Comparison of ENCODE assay signal across 8 mouse cellular contexts in genomic region chr4:129556532-129557223, GRCm38 (mm10). TPM values are rescaled to one million over a fixed set of nuclear protein-coding genes. Genes with fewer than 3 reads are reported as not detected.
DNase-seq lines count a peak whose midpoint lies in the region; ATAC-seq and TF ChIP-seq lines count a peak whose summit lies in the region.

No protein-coding gene starts in this region.

- 7% methylated on average over 33 of the region's 33 CpGs for WGBS in forebrain, embryonic 14.5 days
- 7% methylated on average over 29 of the region's 33 CpGs for WGBS in liver, postnatal 0 days (ENCODE audit: insufficient replicate concordance)
- WGBS in neural tube, embryonic 13.5 days, result 9% methylated on average over 32 of the region's 33 CpGs

- H3K27ac ChIP-seq in ES-Bruce4 (ENCODE audit: insufficient read depth, low read length), result peak overlapping the region; percentile 39
- H3K27ac ChIP-seq in forebrain, embryonic 14.5 days (ENCODE audit: low read depth, low read length), result no peak overlapping the region
- peak overlapping the region; percentile 67 for H3K27ac ChIP-seq in liver, postnatal 0 days (ENCODE audit: low read depth)
- peak overlapping the region; percentile 59 for H3K27ac ChIP-seq in neural tube, embryonic 13.5 days (replicated peaks)

- TF ChIP-seq CTCF in ES-Bruce4 (IDR thresholded peaks at IDR 0.05; ENCODE audit: low read depth, low read length), result no peak
- no peak for TF ChIP-seq CTCF in liver, postnatal 0 days (IDR thresholded peaks at IDR 0.05; ENCODE audit: low read depth)

- 0 out of 2 replicates have a peak, but pooled peaks have one; percentile 52 for TF ChIP-seq EP300 in ES-Bruce4 (IDR thresholded peaks at IDR 0.05; ENCODE audit: insufficient read depth, low read depth, low read length)
- TF ChIP-seq EP300 in liver, postnatal 0 days (IDR thresholded peaks at IDR 0.05; ENCODE audit: low read depth), result no peak

- peak overlapping the region; percentile 81 for H3K4me2 ChIP-seq in forebrain, embryonic 14.5 days (ENCODE audit: low read length)
- peak overlapping the region; percentile 95 for H3K4me2 ChIP-seq in liver, postnatal 0 days (ENCODE audit: low read depth, low read length)
- H3K4me2 ChIP-seq in neural tube, embryonic 13.5 days, result peak overlapping the region; percentile 87

- peak overlapping the region; percentile 48 for H3K4me3 ChIP-seq in ES-Bruce4 (ENCODE audit: low read depth, low read length)
- H3K4me3 ChIP-seq in forebrain, embryonic 14.5 days (ENCODE audit: low read depth, low read length), result peak overlapping the region; percentile 46
- H3K4me3 ChIP-seq in liver, postnatal 0 days (ENCODE audit: low read depth, low read length), result peak overlapping the region; percentile 57
- peak overlapping the region; percentile 45 for H3K4me3 ChIP-seq in neural tube, embryonic 13.5 days

- peak; percentile 58 for TF ChIP-seq POLR2A in ES-Bruce4 (IDR thresholded peaks at IDR 0.05; ENCODE audit: insufficient read depth, low read length)

- intact Hi-C loops in heart, postnatal 14 days (cut with DNase I), result loop anchor here (2.0 kb wide), 1 partner anchor 52 kb away; no protein-coding TSS in a partner anchor

- no peaks in the 10 kb centered on the region for H3K27me3 ChIP-seq in ES-Bruce4 (ENCODE audit: control insufficient read depth, insufficient read depth, low read length, poor library complexity, severe bottlenecking)
- no peaks in the 10 kb centered on the region for H3K27me3 ChIP-seq in forebrain, embryonic 14.5 days (replicated peaks; ENCODE audit: control insufficient read depth, insufficient read depth, low read length)
- H3K27me3 ChIP-seq in liver, postnatal 0 days (ENCODE audit: insufficient read depth, low read length), result no peaks in the 10 kb centered on the region
- H3K27me3 ChIP-seq in neural tube, embryonic 13.5 days, result no peaks in the 10 kb centered on the region

- H3K4me1 ChIP-seq in ES-Bruce4 (ENCODE audit: control insufficient read depth, insufficient read depth, low read length), result no peaks in the 10 kb centered on the region
- H3K4me1 ChIP-seq in forebrain, embryonic 14.5 days (ENCODE audit: control insufficient read depth, insufficient read depth, low read length), result peaks cover 6% of the 10 kb centered on the region
- H3K4me1 ChIP-seq in liver, postnatal 0 days (ENCODE audit: insufficient read depth), result peaks cover 23% of the 10 kb centered on the region
- peaks cover 21% of the 10 kb centered on the region for H3K4me1 ChIP-seq in neural tube, embryonic 13.5 days (replicated peaks)

- no peaks in the 10 kb centered on the region for H3K9me3 ChIP-seq in ES-Bruce4 (replicated peaks; ENCODE audit: control insufficient read depth, insufficient read depth, low read length, poor library complexity, severe bottlenecking)
- H3K9me3 ChIP-seq in forebrain, embryonic 14.5 days (replicated peaks; ENCODE audit: control insufficient read depth, low read length), result no peaks in the 10 kb centered on the region
- H3K9me3 ChIP-seq in liver, postnatal 0 days (ENCODE audit: low read length), result no peaks in the 10 kb centered on the region
- no peaks in the 10 kb centered on the region for H3K9me3 ChIP-seq in neural tube, embryonic 13.5 days

- DNase-seq in cerebellum, adult 11-12 months, result peak; percentile 71
- peak; percentile 92 for DNase-seq in forebrain, embryonic 14.5 days (ENCODE audit: low spot score)
- peak; percentile 90 to 91 for DNase-seq in heart, postnatal 14 days
- DNase-seq in layer of hippocampus, adult 11-12 months (ENCODE audit: low spot score), result peak; percentile 84
- peak; percentile 96 for DNase-seq in liver, postnatal 0 days
- DNase-seq in telencephalon, adult 2 months (ENCODE audit: low read depth, low spot score), result peak; percentile 57

- ATAC-seq in forebrain, embryonic 14.5 days, result peak; percentile 83
- ATAC-seq in liver, postnatal 0 days, result peak; percentile 84
- peak; percentile 74 for ATAC-seq in neural tube, embryonic 13.5 days (ENCODE audit: low read depth)

- no peaks in the 10 kb centered on the region for H3K36me3 ChIP-seq in ES-Bruce4 (ENCODE audit: control insufficient read depth, insufficient read depth, low read length, poor library complexity, severe bottlenecking)
- no peaks in the 10 kb centered on the region for H3K36me3 ChIP-seq in forebrain, embryonic 14.5 days (ENCODE audit: control insufficient read depth, insufficient read depth, low read length)
- H3K36me3 ChIP-seq in liver, postnatal 0 days (replicated peaks; ENCODE audit: insufficient read depth, low read length), result no peaks in the 10 kb centered on the region
- H3K36me3 ChIP-seq in neural tube, embryonic 13.5 days, result no peaks in the 10 kb centered on the region

- H3K9ac ChIP-seq in ES-Bruce4 (ENCODE audit: low read depth, poor library complexity, severe bottlenecking), result peak overlapping the region; percentile 77
- H3K9ac ChIP-seq in forebrain, embryonic 14.5 days (ENCODE audit: low read length), result peak overlapping the region; percentile 67
- H3K9ac ChIP-seq in liver, postnatal 0 days (replicated peaks), result peak overlapping the region; percentile 56
- H3K9ac ChIP-seq in neural tube, embryonic 13.5 days, result peak overlapping the region; percentile 74

RNA-seq across cellular contexts. Expression of gene Hdac1, which starts 14.2 kb away (rescaled TPM):
- 301 and 304 TPM in 2 replicates for polyA plus RNA-seq in ES-Bruce4 (2011; ENCODE audit: insufficient read depth, insufficient read length, low read depth, missing spikeins)
- 132 and 154 TPM in 2 replicates for polyA plus RNA-seq in forebrain, embryonic 14.5 days (2014; fragmentation: Nextera tagmentation; extraction: Ambion mirVana)
- 10 to 100 TPM; 23.9 to 24.2 TPM for total RNA-seq in heart, postnatal 14 days (2021)
- 54.9 and 59.0 TPM in 2 replicates for polyA plus RNA-seq in liver, postnatal 0 days (2015; fragmentation: Nextera tagmentation; extraction: Ambion mirVana)
- 116 and 120 TPM in 2 replicates for polyA plus RNA-seq in neural tube, embryonic 13.5 days (2015; fragmentation: Nextera tagmentation; extraction: Ambion mirVana)

RNA-seq across cellular contexts. Expression of gene Lck, which starts 16.8 kb away (rescaled TPM):
- polyA plus RNA-seq in ES-Bruce4 (2011; ENCODE audit: insufficient read depth, insufficient read length, low read depth, missing spikeins), result 18.7 and 20.1 TPM in 2 replicates
- polyA plus RNA-seq in forebrain, embryonic 14.5 days (2014; fragmentation: Nextera tagmentation; extraction: Ambion mirVana), result 8.2 and 9.0 TPM in 2 replicates
- total RNA-seq in heart, postnatal 14 days (2021), result 10 to 100 TPM in 1 of 2 experiments, 1 to 10 TPM in 1; 1.4 to 20.4 TPM
- polyA plus RNA-seq in liver, postnatal 0 days (2015; fragmentation: Nextera tagmentation; extraction: Ambion mirVana), result 3.3 and 3.4 TPM in 2 replicates
- polyA plus RNA-seq in neural tube, embryonic 13.5 days (2015; fragmentation: Nextera tagmentation; extraction: Ambion mirVana), result 8.7 and 11.6 TPM in 2 replicates

RNA-seq across cellular contexts. Expression of gene Fam167b, which starts 21.7 kb away (rescaled TPM):
- polyA plus RNA-seq in ES-Bruce4 (2011; ENCODE audit: insufficient read depth, insufficient read length, low read depth, missing spikeins), result not detected in 2 replicates
- not detected in 2 replicates for polyA plus RNA-seq in forebrain, embryonic 14.5 days (2014; fragmentation: Nextera tagmentation; extraction: Ambion mirVana)
- total RNA-seq in heart, postnatal 14 days (2021), result under 1 TPM; 0.53 to 0.83 TPM
- polyA plus RNA-seq in liver, postnatal 0 days (2015; fragmentation: Nextera tagmentation; extraction: Ambion mirVana), result 13.1 and 15.0 TPM in 2 replicates
- 0.73 and 1.5 TPM in 2 replicates for polyA plus RNA-seq in neural tube, embryonic 13.5 days (2015; fragmentation: Nextera tagmentation; extraction: Ambion mirVana)

RNA-seq across cellular contexts. Expression of gene Marcksl1, which starts 43.3 kb away (rescaled TPM):
- 379 and 434 TPM in 2 replicates for polyA plus RNA-seq in ES-Bruce4 (2011; ENCODE audit: insufficient read depth, insufficient read length, low read depth, missing spikeins)
- 1,632 and 1,731 TPM in 2 replicates for polyA plus RNA-seq in forebrain, embryonic 14.5 days (2014; fragmentation: Nextera tagmentation; extraction: Ambion mirVana)
- total RNA-seq in heart, postnatal 14 days (2021), result 10 to 100 TPM; 13.6 to 23.8 TPM
- polyA plus RNA-seq in liver, postnatal 0 days (2015; fragmentation: Nextera tagmentation; extraction: Ambion mirVana), result 42.7 and 46.9 TPM in 2 replicates
- polyA plus RNA-seq in neural tube, embryonic 13.5 days (2015; fragmentation: Nextera tagmentation; extraction: Ambion mirVana), result 1,745 and 1,831 TPM in 2 replicates

RNA-seq across cellular contexts. Expression of gene Eif3i, which starts 43.8 kb away (rescaled TPM):
- polyA plus RNA-seq in ES-Bruce4 (2011; ENCODE audit: insufficient read depth, insufficient read length, low read depth, missing spikeins), result 252 and 266 TPM in 2 replicates
- polyA plus RNA-seq in forebrain, embryonic 14.5 days (2014; fragmentation: Nextera tagmentation; extraction: Ambion mirVana), result 259 and 316 TPM in 2 replicates
- 100 to 1,000 TPM; 114 to 128 TPM for total RNA-seq in heart, postnatal 14 days (2021)
- 119 and 125 TPM in 2 replicates for polyA plus RNA-seq in liver, postnatal 0 days (2015; fragmentation: Nextera tagmentation; extraction: Ambion mirVana)
- 209 and 223 TPM in 2 replicates for polyA plus RNA-seq in neural tube, embryonic 13.5 days (2015; fragmentation: Nextera tagmentation; extraction: Ambion mirVana)
